Mouse (Mus musculus) gastrocnemius, postnatal 4 days (tissue): ENCODE data around the gene Olfr368. TPM values are rescaled to one million over a fixed set of nuclear protein-coding genes. Genes with fewer than 3 reads are reported as not detected.

Experiments
- DNase-seq, 2 experiments: peaks; one replicate each; pipeline ENCODE4 v3.0.0; 2021 to 2022; ENCODE audit warnings: low spot score in 2 of 2, mixed read lengths in 2 of 2
- long read RNA-seq, 2 experiments: library from polyadenylated mRNA; stranded (forward); transcript quantifications; one replicate each; pipeline ENCODE4 v2.0.0; 2021
- total RNA-seq, 2 experiments: library from RNA; stranded (reverse); gene quantifications; 2 replicates each; pipeline ENCODE4 v1.2.3; 2021

Olfr368 gene
- not detected for total RNA-seq
- long read RNA-seq, experiment 1: 0 reads
- long read RNA-seq, experiment 2: 0 reads

GRCm38 (mm10) chr2:37326215-37326614 lies at the start of gene Olfr368:
Gene Olfr368, plus strand, starts transcription at chr2:37326515.
- DNase-seq: no peak

- DNase-seq: no peak
Measured at GRCm38 (mm10) chr2:37333321-37333720, 7.0 kb downstream of the Olfr368 start.

GRCm38 (mm10) chr2:37338497-37339187 lies 12.3 kb downstream of the Olfr368 start:
- DNase-seq: peak in 1 of 2 experiments; percentile 30

GRCm38 (mm10) chr2:37351671-37352070 lies 25.4 kb downstream of the Olfr368 start:
- DNase-seq: no peak

- DNase-seq: no peak
Measured at GRCm38 (mm10) chr2:37355571-37355970, 29.3 kb downstream of the Olfr368 start.

- DNase-seq: peak; percentile 66 to 88
Measured at GRCm38 (mm10) chr2:37358633-37359540, 32.6 kb downstream of the Olfr368 start, which contains the start of gene Pdcl. Gene Pdcl, minus strand, starts transcription at chr2:37359332.

- no peak for DNase-seq
Measured at GRCm38 (mm10) chr2:37359908-37360307, 33.6 kb downstream of the Olfr368 start.

- DNase-seq: no peak
Measured at GRCm38 (mm10) chr2:37370651-37371050, 44.3 kb downstream of the Olfr368 start.

GRCm38 (mm10) chr2:37376018-37376417 lies 49.7 kb downstream of the Olfr368 start:
- DNase-seq: no peak

GRCm38 (mm10) chr2:37380189-37380588 lies 53.9 kb downstream of the Olfr368 start:
- DNase-seq: peak in 1 of 2 experiments; percentile 34

Other genes starting within 250 kb of the Olfr368 start
- not detected for gene Olfr361, start 237.2 kb upstream of the Olfr368 start, total RNA-seq
- not detected for gene Olfr362, start 208.6 kb upstream of the Olfr368 start, total RNA-seq
- gene Olfr364-ps1, start 187.2 kb upstream of the Olfr368 start, total RNA-seq: not detected
- not detected for gene Olfr365, start 138.3 kb upstream of the Olfr368 start, total RNA-seq
- not detected for gene Olfr366, start 114.9 kb upstream of the Olfr368 start, total RNA-seq
- gene Pdcl, start 32.8 kb downstream of the Olfr368 start, total RNA-seq: 10 to 100 TPM; 31.9 to 36.6 TPM
- 10 to 100 TPM; 41.0 to 41.5 TPM for gene Rc3h2, start 96.4 kb downstream of the Olfr368 start, total RNA-seq
- gene Zbtb26, start 116.6 kb downstream of the Olfr368 start, total RNA-seq: 1 to 10 TPM; 6.2 to 6.9 TPM
- 1 to 10 TPM; 5.8 to 6.6 TPM for gene Zbtb6, start 116.7 kb downstream of the Olfr368 start, total RNA-seq
- 10 to 100 TPM; 44.0 to 55.2 TPM for gene Rabgap1, start 116.8 kb downstream of the Olfr368 start, total RNA-seq
- 1 to 10 TPM; 1.9 to 2.2 TPM for gene Gpr21, start 189.8 kb downstream of the Olfr368 start, total RNA-seq